9 mouse cellular contexts compared by ENCODE assay signal in genomic region chr6:71012823-71013461, GRCm38 (mm10). TPM values are rescaled to one million over a fixed set of nuclear protein-coding genes. Genes with fewer than 3 reads are reported as not detected.
A peak's percentile ranks its signal among the peaks of the same experiment; 100 is the strongest.
DNase-seq lines count a peak whose midpoint lies in the region; ATAC-seq lines count a peak whose summit lies in the region.
"Had no signal": no experiment of that assay in that cellular context is flagged by ENCODE, and none has a peak within 500 bp of the region (broad histone marks: within the 10 kb centered on the region; RNA-seq: fewer than 3 reads in every experiment).

No protein-coding gene starts in this region.

- intact Hi-C loops in left cerebral cortex, postnatal 36 days (cut with DNase I): no loop called here

- ATAC-seq in megakaryocyte-erythroid progenitor cell, adult 5-6 weeks (replicated peaks; ENCODE audit: low FRiP score, low TSS enrichment, poor library complexity, severe bottlenecking): peak; percentile 95
- ATAC-seq in inflammation-experienced regulatory T-cells, adult 6 months: no peak

- DNase-seq in R1 (ENCODE audit: low read depth, low spot score): peak; percentile 84
- peak; percentile 49 for DNase-seq in cerebellum, adult 9-11 months
- peak; percentile 22 to 27 for DNase-seq in frontal cortex, postnatal 25 days (ENCODE audit: low spot score in 2 of 2)
- peak; percentile 7 for DNase-seq in kidney, adult 11 months
- DNase-seq in left cerebral cortex, postnatal 36 days (ENCODE audit: low spot score in 2 of 2): peak; percentile 48 to 58
- DNase-seq in right cerebral cortex, postnatal 36 days (ENCODE audit: low spot score in 2 of 2): peak; percentile 14 to 28

RNA-seq across cellular contexts. Expression of gene Foxi3, which starts 56.6 kb away (rescaled TPM):
- total RNA-seq in left cerebral cortex, postnatal 36 days (2021): not detected
- total RNA-seq in megakaryocyte-erythroid progenitor cell, adult 5-6 weeks (2014; fragmentation: Nextera tagmentation): not detected in 2 replicates
- not detected in 2 replicates for total RNA-seq in megakaryocyte-erythroid progenitor cell, adult 5-6 weeks (2017)
- not detected for polyA plus RNA-seq in inflammation-experienced regulatory T-cells, adult 6 months (2017; shearing (Covaris generic))
- polyA plus RNA-seq: gonadal fat pad, adult 2 months had no signal

Comparison
In these comparisons a context has a peak if more than half of its experiments do, and no peak if none do; other contexts are left out.
1. DNase-seq: peak in every context shown above with its lines; median percentile 84 in R1; 53 in left cerebral cortex, postnatal 36 days; 49 in cerebellum, adult 9-11 months; 24 in frontal cortex, postnatal 25 days; 21 in right cerebral cortex, postnatal 36 days; 7 in kidney, adult 11 months.